Mouse (Mus musculus): ENCODE data around the gene Six5. TPM values are rescaled to one million over a fixed set of nuclear protein-coding genes. Genes with fewer than 3 reads are reported as not detected.

Gene Six5
- total RNA-seq, 2 experiments from 2014 or later: 2.1 to 10.1 TPM

GRCm38 (mm10) chr7:19093537-19094385, 633 bp upstream of the Six5 start:
- peak; percentile 74 for ATAC-seq (replicated peaks; ENCODE audit: low FRiP score, low TSS enrichment, poor library complexity, severe bottlenecking)

DNA sequence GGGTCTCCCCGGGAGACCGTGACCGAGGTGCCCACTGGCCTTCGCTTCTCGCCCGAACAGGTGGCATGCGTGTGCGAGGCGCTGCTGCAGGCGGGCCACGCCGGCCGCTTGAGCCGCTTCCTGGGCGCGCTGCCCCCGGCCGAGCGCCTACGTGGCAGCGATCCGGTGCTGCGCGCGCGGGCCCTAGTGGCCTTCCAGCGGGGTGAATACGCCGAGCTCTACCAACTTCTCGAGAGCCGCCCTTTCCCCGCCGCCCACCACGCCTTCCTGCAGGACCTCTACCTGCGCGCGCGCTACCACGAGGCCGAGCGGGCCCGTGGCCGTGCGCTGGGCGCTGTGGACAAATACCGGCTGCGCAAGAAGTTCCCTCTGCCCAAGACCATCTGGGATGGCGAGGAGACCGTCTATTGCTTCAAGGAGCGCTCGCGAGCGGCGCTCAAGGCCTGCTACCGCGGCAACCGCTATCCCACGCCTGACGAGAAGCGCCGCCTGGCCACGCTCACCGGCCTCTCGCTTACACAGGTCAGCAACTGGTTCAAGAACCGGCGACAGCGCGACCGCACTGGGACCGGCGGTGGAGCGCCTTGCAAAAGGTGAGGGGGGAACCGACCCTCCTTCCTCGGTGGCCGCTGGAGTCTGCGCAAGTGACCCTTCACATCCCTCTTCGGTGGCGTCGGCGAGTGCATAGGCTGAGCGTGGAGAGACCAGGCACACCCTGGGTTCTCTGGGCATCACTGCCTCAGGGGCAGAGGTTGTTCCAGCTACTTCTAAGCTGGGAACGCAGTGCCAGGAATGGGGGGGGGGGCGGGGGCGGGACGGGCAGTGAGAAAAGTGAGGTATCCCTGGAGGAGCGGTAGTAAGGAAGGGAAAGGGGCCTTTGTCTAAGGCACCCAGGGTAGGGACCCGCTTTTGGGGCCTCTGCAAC, 694 bp downstream of the Six5 start:
- no peak for ATAC-seq (replicated peaks; ENCODE audit: low FRiP score, low TSS enrichment, poor library complexity, severe bottlenecking)

DNA sequence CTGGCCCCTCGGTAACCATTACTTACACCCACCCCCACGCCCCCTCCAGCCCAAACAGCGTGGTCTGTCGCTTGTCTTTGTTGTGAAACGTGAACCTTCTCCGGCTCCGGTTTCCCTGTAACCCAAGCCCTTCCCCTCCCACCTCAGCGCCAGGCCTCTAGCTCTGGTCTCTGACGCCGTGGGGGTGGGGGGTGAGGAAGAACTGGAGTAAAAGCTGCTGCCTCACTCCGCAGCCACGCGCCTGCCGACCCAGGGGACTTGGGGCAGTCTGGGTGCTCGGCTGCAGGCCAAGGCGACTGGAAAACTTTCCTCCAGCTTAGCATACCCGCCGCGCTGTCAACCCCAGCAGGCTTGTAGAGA, 1.3 kb downstream of the Six5 start:
- no peak for ATAC-seq (replicated peaks; ENCODE audit: low FRiP score, low TSS enrichment, poor library complexity, severe bottlenecking)

- no peak for ATAC-seq (replicated peaks; ENCODE audit: low FRiP score, low TSS enrichment, poor library complexity, severe bottlenecking)
These were observed 2.1 kb downstream of the Six5 start for GRCm38 (mm10) chr7:19096421-19096976.

- no peak for ATAC-seq (replicated peaks; ENCODE audit: low FRiP score, low TSS enrichment, poor library complexity, severe bottlenecking)
These were observed 2.8 kb downstream of the Six5 start for GRCm38 (mm10) chr7:19097217-19097616.

- no peak for ATAC-seq (replicated peaks; ENCODE audit: low FRiP score, low TSS enrichment, poor library complexity, severe bottlenecking)
These were observed 3.5 kb downstream of the Six5 start for GRCm38 (mm10) chr7:19097863-19098262.

- ATAC-seq (replicated peaks; ENCODE audit: low FRiP score, low TSS enrichment, poor library complexity, severe bottlenecking): no peak
These were observed 4.4 kb downstream of the Six5 start for GRCm38 (mm10) chr7:19098811-19099210.

DNA sequence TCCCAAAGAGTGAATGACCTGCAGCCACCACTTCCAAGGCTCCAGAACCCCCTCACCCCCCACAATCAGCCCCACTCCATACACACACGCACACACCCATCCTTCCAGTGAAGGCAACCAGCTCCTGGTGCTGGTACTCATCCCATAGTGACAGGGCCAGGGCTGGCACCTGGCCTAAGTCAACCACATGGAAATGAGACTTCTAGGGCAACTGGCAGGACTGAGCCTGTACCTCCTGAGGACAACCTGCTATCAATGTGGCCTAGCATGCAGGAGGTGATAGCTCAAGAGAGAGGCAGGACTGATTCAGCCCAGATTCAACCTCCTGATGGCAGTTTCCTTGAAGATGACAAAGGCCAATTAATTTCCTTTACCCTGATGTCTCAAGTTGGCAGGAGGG, 5.9 kb downstream of the Six5 start:
- no peak for ATAC-seq (replicated peaks; ENCODE audit: low FRiP score, low TSS enrichment, poor library complexity, severe bottlenecking)

- ATAC-seq (replicated peaks; ENCODE audit: low FRiP score, low TSS enrichment, poor library complexity, severe bottlenecking): no peak
These were observed 9.3 kb downstream of the Six5 start for GRCm38 (mm10) chr7:19103741-19104140.

DNA sequence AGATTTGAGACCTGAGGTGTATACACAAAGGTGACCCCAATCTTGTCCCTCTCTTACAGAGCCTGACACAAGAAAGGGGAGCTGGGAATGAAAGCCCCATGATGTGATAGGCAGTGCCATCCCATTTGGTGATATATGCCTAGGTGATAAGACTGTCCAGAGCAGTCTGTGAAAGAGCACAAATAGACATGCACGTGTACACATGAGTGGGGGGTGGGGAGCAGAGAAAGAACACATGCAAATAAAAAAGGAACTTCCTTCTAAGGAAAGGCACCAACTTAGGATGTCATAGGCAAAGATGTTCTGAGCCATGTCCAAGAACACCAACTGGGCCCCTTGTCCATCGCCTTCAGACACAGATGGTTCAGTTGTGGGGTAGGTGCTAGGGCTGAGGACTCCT, 10.1 kb downstream of the Six5 start:
- ATAC-seq (replicated peaks; ENCODE audit: low FRiP score, low TSS enrichment, poor library complexity, severe bottlenecking): no peak

DNA sequence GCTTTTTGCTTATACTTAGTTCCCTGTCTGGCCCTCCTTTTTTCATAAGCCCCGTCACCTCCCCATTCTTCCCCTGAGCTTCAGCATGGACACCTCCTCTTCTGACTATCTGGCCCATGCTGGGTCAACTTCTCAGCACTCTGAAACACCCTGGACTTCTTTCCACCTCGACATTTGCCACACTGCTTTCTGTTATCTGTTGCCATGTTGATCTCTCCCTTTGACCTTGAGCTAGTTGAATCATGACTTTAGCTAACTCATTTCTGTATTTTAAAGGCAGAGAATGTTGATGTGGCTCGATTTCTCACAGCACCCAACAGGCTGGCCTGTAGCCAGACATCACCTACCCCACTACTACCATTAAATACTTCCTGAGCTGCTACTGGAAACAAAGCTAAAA, 13.0 kb downstream of the Six5 start:
- ATAC-seq (replicated peaks; ENCODE audit: low FRiP score, low TSS enrichment, poor library complexity, severe bottlenecking): no peak

DNA sequence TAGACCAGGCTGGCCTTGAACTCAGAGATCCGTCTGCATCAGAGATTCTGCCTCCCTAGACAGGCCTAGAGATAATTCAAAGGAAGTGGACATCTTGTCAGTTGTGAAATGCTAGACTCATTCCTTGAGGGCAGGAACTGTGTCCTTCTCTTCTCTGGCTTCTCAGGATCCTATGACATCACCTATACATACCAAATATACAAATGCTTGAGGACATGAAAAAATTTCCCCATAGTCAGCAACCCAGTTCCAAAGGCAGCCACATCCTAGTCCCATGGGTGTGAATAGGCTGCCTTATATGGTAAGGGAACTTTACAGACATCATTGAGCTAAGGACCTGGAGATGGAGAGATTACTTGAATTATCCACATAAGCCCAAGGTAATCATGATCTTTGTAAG, 15.2 kb downstream of the Six5 start:
- no peak for ATAC-seq (replicated peaks; ENCODE audit: low FRiP score, low TSS enrichment, poor library complexity, severe bottlenecking)

- no peak for ATAC-seq (replicated peaks; ENCODE audit: low FRiP score, low TSS enrichment, poor library complexity, severe bottlenecking)
These were observed 23.8 kb downstream of the Six5 start, which contains the start of gene Gm4969 for GRCm38 (mm10) chr7:19118028-19118771. Gene Gm4969 (minus strand): TSS chr7:19118368.

DNA sequence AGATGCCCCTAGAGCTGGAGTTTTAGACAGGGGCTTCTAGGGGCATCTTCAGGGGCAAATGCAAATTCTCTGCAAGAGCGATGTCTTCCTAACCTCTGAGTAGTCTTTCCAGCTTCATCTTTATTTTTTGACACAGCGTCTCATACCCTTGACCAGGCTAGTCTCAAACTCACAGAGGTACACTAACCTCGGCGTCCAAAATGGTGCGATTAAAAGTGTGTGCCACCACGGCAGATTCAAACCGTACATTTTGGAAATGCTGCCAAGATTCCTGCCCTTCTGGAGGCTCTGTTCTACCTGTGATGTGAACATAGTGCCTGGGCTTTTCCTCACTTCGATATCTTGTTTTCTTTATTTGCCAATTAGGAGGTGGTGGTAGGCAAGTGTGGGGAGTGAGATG, 24.7 kb downstream of the Six5 start:
- ATAC-seq (replicated peaks; ENCODE audit: low FRiP score, low TSS enrichment, poor library complexity, severe bottlenecking): no peak

- ATAC-seq (replicated peaks; ENCODE audit: low FRiP score, low TSS enrichment, poor library complexity, severe bottlenecking): peak; percentile 100
These were observed 25.4 kb downstream of the Six5 start, which contains the start of gene Fbxo46 for GRCm38 (mm10) chr7:19119631-19120429. Gene Fbxo46 (plus strand): TSS chr7:19119859.

DNA sequence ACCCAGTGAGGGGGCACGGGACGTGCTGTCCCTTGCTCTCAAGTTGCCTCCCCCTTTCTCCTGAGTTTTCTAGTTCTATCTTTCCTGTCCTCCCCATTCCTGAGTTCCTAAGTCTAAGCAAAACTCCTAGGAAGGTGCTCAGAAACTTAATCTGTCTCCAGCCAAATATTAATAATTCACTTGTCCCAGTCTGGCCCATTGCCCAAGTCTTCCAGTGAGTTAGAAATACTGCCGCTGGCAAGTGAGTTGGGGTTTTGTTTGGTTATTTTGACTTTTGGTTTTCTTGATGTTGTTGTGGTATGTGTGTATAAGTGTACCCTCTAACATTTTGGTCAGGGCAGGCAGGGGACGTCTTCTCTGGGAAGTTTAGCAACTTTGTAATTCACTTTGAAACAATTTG, 27.3 kb downstream of the Six5 start:
- ATAC-seq (replicated peaks; ENCODE audit: low FRiP score, low TSS enrichment, poor library complexity, severe bottlenecking): no peak

GRCm38 (mm10) chr7:19124713-19125112, 30.3 kb downstream of the Six5 start:
- no peak for ATAC-seq (replicated peaks; ENCODE audit: low FRiP score, low TSS enrichment, poor library complexity, severe bottlenecking)

- no peak for ATAC-seq (replicated peaks; ENCODE audit: low FRiP score, low TSS enrichment, poor library complexity, severe bottlenecking)
These were observed 33.4 kb downstream of the Six5 start for GRCm38 (mm10) chr7:19127744-19128143.

- no peak for ATAC-seq (replicated peaks; ENCODE audit: low FRiP score, low TSS enrichment, poor library complexity, severe bottlenecking)
These were observed 35.0 kb downstream of the Six5 start for GRCm38 (mm10) chr7:19129396-19129795.
